Mouse (Mus musculus): Measurements from ENCODE around the gene Dmrtc2.
"Not testable (repeated sequence)": the region's sequence is repeated elsewhere in the genome, so short reads cannot be mapped to it uniquely, and the experiment has no call there.

Gene Dmrtc2

GRCm38 (mm10) chr7:24869532-24870165, at the start of gene Dmrtc2, which contains the start of gene Lypd4:
Gene Dmrtc2 (plus strand): TSS chr7:24870057.
Gene Lypd4 (minus strand): TSS chr7:24869941.
- no peak for DNase-seq (ENCODE audit: low read depth)

- DNase-seq (ENCODE audit: low read depth), result no peak
These were observed 45.4 kb upstream of the Dmrtc2 start for GRCm38 (mm10) chr7:24824452-24824851.

- no peak for DNase-seq (ENCODE audit: low read depth)
These were observed 42.7 kb upstream of the Dmrtc2 start for GRCm38 (mm10) chr7:24827181-24827580.

GRCm38 (mm10) chr7:24838732-24839409, 31.0 kb upstream of the Dmrtc2 start:
- not testable (repeated sequence) for DNase-seq (ENCODE audit: low read depth)

- DNase-seq (ENCODE audit: low read depth), result no peak
These were observed 30.4 kb upstream of the Dmrtc2 start for GRCm38 (mm10) chr7:24839410-24839808.

- no peak for DNase-seq (ENCODE audit: low read depth)
These were observed 29.5 kb upstream of the Dmrtc2 start for GRCm38 (mm10) chr7:24840331-24840730.

- DNase-seq (ENCODE audit: low read depth), result no peak
These were observed 28.8 kb upstream of the Dmrtc2 start for GRCm38 (mm10) chr7:24841009-24841408.

GRCm38 (mm10) chr7:24844144-24844543, 25.7 kb upstream of the Dmrtc2 start:
- DNase-seq (ENCODE audit: low read depth), result no peak

GRCm38 (mm10) chr7:24845181-24845580, 24.7 kb upstream of the Dmrtc2 start:
- DNase-seq (ENCODE audit: low read depth), result no peak

- peak; percentile 67 for DNase-seq (ENCODE audit: low read depth)
These were observed 24.1 kb upstream of the Dmrtc2 start for GRCm38 (mm10) chr7:24845713-24846112.

- DNase-seq (ENCODE audit: low read depth), result not testable (repeated sequence)
These were observed 23.3 kb upstream of the Dmrtc2 start for GRCm38 (mm10) chr7:24846576-24846975.

- DNase-seq (ENCODE audit: low read depth), result no peak
These were observed 19.7 kb upstream of the Dmrtc2 start for GRCm38 (mm10) chr7:24850162-24850561.

- peak; percentile 69 for DNase-seq (ENCODE audit: low read depth)
These were observed 19.0 kb upstream of the Dmrtc2 start for GRCm38 (mm10) chr7:24850899-24851303.

GRCm38 (mm10) chr7:24851596-24852325, 18.1 kb upstream of the Dmrtc2 start:
- no peak for DNase-seq (ENCODE audit: low read depth)

GRCm38 (mm10) chr7:24852557-24853232, 17.2 kb upstream of the Dmrtc2 start:
- DNase-seq (ENCODE audit: low read depth), result peak; percentile 70

- DNase-seq (ENCODE audit: low read depth), result no peak
These were observed 16.7 kb upstream of the Dmrtc2 start for GRCm38 (mm10) chr7:24853233-24853563.

GRCm38 (mm10) chr7:24853695-24854094, 16.2 kb upstream of the Dmrtc2 start:
- DNase-seq (ENCODE audit: low read depth), result no peak

GRCm38 (mm10) chr7:24856460-24857120, 13.3 kb upstream of the Dmrtc2 start:
- DNase-seq (ENCODE audit: low read depth), result no peak

- DNase-seq (ENCODE audit: low read depth), result no peak
These were observed 10.6 kb upstream of the Dmrtc2 start for GRCm38 (mm10) chr7:24859234-24859633.

GRCm38 (mm10) chr7:24861913-24862312, 7.9 kb upstream of the Dmrtc2 start, which contains the start of gene Gm9844:
Gene Gm9844 (plus strand): TSS chr7:24862213.
- no peak for DNase-seq (ENCODE audit: low read depth)

GRCm38 (mm10) chr7:24862853-24863252, 7.0 kb upstream of the Dmrtc2 start:
- no peak for DNase-seq (ENCODE audit: low read depth)

- DNase-seq (ENCODE audit: low read depth), result no peak
These were observed 5.7 kb upstream of the Dmrtc2 start for GRCm38 (mm10) chr7:24864156-24864555.
